Mouse (Mus musculus) stomach, embryonic 14.5 days (tissue): Measurements from ENCODE around the gene Galr3. TPM values are rescaled to one million over a fixed set of nuclear protein-coding genes. Genes with fewer than 3 reads are reported as not detected.

Source experiments
- ATAC-seq: fragments of 200-750 bp; cut with Nextera tagmentation; 2 replicates; pipeline ENCODE4 v1.8.0; 2017; ENCODE audit warnings: low read depth, moderate TSS enrichment; ENCODE audit not compliant: insufficient number of reproducible peaks, insufficient read depth, low FRiP score
- H3K27ac ChIP-seq: fragments of 300-500 bp; sonication (generic); 2 replicates; pipeline ENCODE4 v1.5.1; 2014; ENCODE audit warnings: mild to moderate bottlenecking, low read length, moderate library complexity, mixed read lengths
- H3K27me3 ChIP-seq: fragments of 300-500 bp; sonication (generic); 2 replicates; pipeline ENCODE4 v1.6.1; 2014; ENCODE audit warnings: low read length, control low read depth, mixed read lengths; ENCODE audit not compliant: control insufficient read depth, insufficient read depth
- H3K36me3 ChIP-seq: fragments of 300-500 bp; sonication (generic); 2 replicates; pipeline ENCODE4 v1.6.1; 2014; ENCODE audit warnings: mild to moderate bottlenecking, control low read depth, low read length, moderate library complexity, mixed read lengths; ENCODE audit not compliant: control insufficient read depth, insufficient read depth
- H3K4me1 ChIP-seq: fragments of 300-500 bp; sonication (generic); 2 replicates; pipeline ENCODE4 v1.6.1; 2014; ENCODE audit warnings: low read length, control low read depth, mixed read lengths; ENCODE audit not compliant: control insufficient read depth, insufficient read depth
- H3K4me2 ChIP-seq: fragments of 300-500 bp; sonication (generic); replicated peaks from 2 replicates; pipeline ENCODE4 v1.6.1; 2014; ENCODE audit warnings: low read depth, low read length, control low read depth
- H3K4me3 ChIP-seq: fragments of 300-500 bp; sonication (generic); 2 replicates; pipeline ENCODE4 v1.5.1; 2014; ENCODE audit warnings: low read depth, low read length, control low read depth
- H3K9ac ChIP-seq: fragments of 300-500 bp; sonication (generic); replicated peaks from 2 replicates; pipeline ENCODE4 v1.6.1; 2014; ENCODE audit warnings: low read depth, mild to moderate bottlenecking, control low read depth, low read length, moderate library complexity, mixed read lengths
- H3K9me3 ChIP-seq: fragments of 300-500 bp; sonication (generic); 2 replicates; pipeline ENCODE4 v1.6.1; 2016; ENCODE audit warnings: low read depth, low read length, control low read depth; ENCODE audit not compliant: control insufficient read depth
- WGBS: fragments of 180-500 bp; shearing (Covaris S2); extraction: QIAGEN DNeasy Blood & Tissue Kit; methylation state at CpG from one replicate; pipeline ENCODE4 v1.1.7; 2014; 5-methylcytosine and 5-hydroxymethylcytosine counted together
- microRNA-seq: library from miRNA; unstranded; fragments of <30 nt; microRNA quantifications from one replicate; pipeline ENCODE4, GENCODE M21; 2016
- polyA plus RNA-seq: library from polyadenylated mRNA; unstranded; fragments of >200 nt; fragmentation: Nextera tagmentation; extraction: Ambion mirVana; gene quantifications from 2 replicates; pipeline ENCODE4 v1.2.1, GENCODE M21; 2014

Galr3 gene
- polyA plus RNA-seq, 1 experiment from 2014 or later: 0.30 TPM

GRCm38 (mm10) chr15:79092284-79092683 lies 50.6 kb downstream of the Galr3 start:
- Histone ChIP-seq H3K4me3 (no peak overlapping the region), H3K27ac (no peak overlapping the region), H3K9ac (no peak overlapping the region), H3K4me2 (no peak overlapping the region), H3K36me3 (peaks cover 61% of the 10 kb centered on the region), H3K4me1 (peaks cover 6% of the 10 kb centered on the region; the same call in 1 of the 2 replicates), H3K27me3 (no peaks in the 10 kb centered on the region), H3K9me3 (no peaks in the 10 kb centered on the region)
- 87% methylated on average over 6 of the region's 6 CpGs for WGBS
- no peak for ATAC-seq

Small RNAs within 50 kb of the gene (microRNA-seq; reads per million reads assigned to microRNA genes)
- 0.78 reads per million for gene Mir6956

Other genes starting within 250 kb of the Galr3 start
- gene Card10, start 238.8 kb upstream of the Galr3 start, polyA plus RNA-seq: 6.5 and 7.6 TPM in 2 replicates
- 40.7 and 41.7 TPM in 2 replicates for gene Cdc42ep1, start 199.3 kb upstream of the Galr3 start, polyA plus RNA-seq
- 30.0 and 39.7 TPM in 2 replicates for gene Lgals2, start 186.4 kb upstream of the Galr3 start, polyA plus RNA-seq
- 38.2 and 40.4 TPM in 2 replicates for gene Gga1, start 164.7 kb upstream of the Galr3 start, polyA plus RNA-seq
- gene Gm49510, start 142.2 kb upstream of the Galr3 start, polyA plus RNA-seq: 0.21 TPM in 1 of 2 replicates, not detected in the other
- 43.5 and 51.4 TPM in 2 replicates for gene Sh3bp1, start 142.1 kb upstream of the Galr3 start, polyA plus RNA-seq
- gene Pdxp, start 128.0 kb upstream of the Galr3 start, polyA plus RNA-seq: 15.7 and 17.9 TPM in 2 replicates
- 1,620 and 1,697 TPM in 2 replicates for gene Lgals1, start 115.2 kb upstream of the Galr3 start, polyA plus RNA-seq
- 45.9 and 56.7 TPM in 2 replicates for gene Nol12, start 107.0 kb upstream of the Galr3 start, polyA plus RNA-seq
- gene Triobp, start 94.2 kb upstream of the Galr3 start, polyA plus RNA-seq: 50.2 TPM in 2 replicates
- gene H1f0, start 13.4 kb upstream of the Galr3 start, polyA plus RNA-seq: 160 and 175 TPM in 2 replicates
- gene Ankrd54, start 21.0 kb downstream of the Galr3 start, polyA plus RNA-seq: 42.7 and 44.1 TPM in 2 replicates
- gene Eif3l, start 33.3 kb downstream of the Galr3 start, polyA plus RNA-seq: 218 and 224 TPM in 2 replicates
- gene Micall1, start 67.0 kb downstream of the Galr3 start, polyA plus RNA-seq: 12.1 and 12.5 TPM in 2 replicates
- 367 and 376 TPM in 2 replicates for gene Polr2f, start 99.1 kb downstream of the Galr3 start, polyA plus RNA-seq
- 8.7 TPM in 2 replicates for gene 1700088E04Rik, start 99.4 kb downstream of the Galr3 start, polyA plus RNA-seq
- 16.8 TPM in 2 replicates for gene Sox10, start 123.4 kb downstream of the Galr3 start, polyA plus RNA-seq
- gene Pick1, start 187.3 kb downstream of the Galr3 start, polyA plus RNA-seq: 28.7 and 33.1 TPM in 2 replicates
- gene Gm49486, start 187.5 kb downstream of the Galr3 start, polyA plus RNA-seq: 0.93 and 1.3 TPM in 2 replicates
- gene Slc16a8, start 212.9 kb downstream of the Galr3 start, polyA plus RNA-seq: 0.18 and 0.19 TPM in 2 replicates
- 5.9 and 8.6 TPM in 2 replicates for gene Baiap2l2, start 243.7 kb downstream of the Galr3 start, polyA plus RNA-seq